Mouse (Mus musculus): ENCODE results near the gene St6galnac3. TPM values are rescaled to one million over a fixed set of nuclear protein-coding genes. Genes with fewer than 3 reads are reported as not detected.

St6galnac3 gene
- polyA plus RNA-seq, 1 experiment = 13.6 TPM

- WGBS = 77% methylated on average over 3 of the region's 3 CpGs
- no peaks in the 10 kb centered on the region for H3K4me1 ChIP-seq (ENCODE audit: control insufficient read depth, insufficient read depth, low read length)
- no peak overlapping the region for H3K4me3 ChIP-seq (replicated peaks; ENCODE audit: control insufficient read depth, low read depth, low read length)
- TF ChIP-seq CTCF (IDR thresholded peaks at IDR 0.05; ENCODE audit: control insufficient read depth, insufficient read depth, low read length) (no peak), POLR2A (IDR thresholded peaks at IDR 0.05; ENCODE audit: borderline replicate concordance, control insufficient read depth, low read depth, low read length) (no peak)
- H3K27ac ChIP-seq (ENCODE audit: control insufficient read depth, insufficient read depth, low read depth, low read length, poor library complexity) = no peak overlapping the region
Measured at GRCm38 (mm10) chr3:153652850-153653249, 72.1 kb downstream of the St6galnac3 start.

DNA sequence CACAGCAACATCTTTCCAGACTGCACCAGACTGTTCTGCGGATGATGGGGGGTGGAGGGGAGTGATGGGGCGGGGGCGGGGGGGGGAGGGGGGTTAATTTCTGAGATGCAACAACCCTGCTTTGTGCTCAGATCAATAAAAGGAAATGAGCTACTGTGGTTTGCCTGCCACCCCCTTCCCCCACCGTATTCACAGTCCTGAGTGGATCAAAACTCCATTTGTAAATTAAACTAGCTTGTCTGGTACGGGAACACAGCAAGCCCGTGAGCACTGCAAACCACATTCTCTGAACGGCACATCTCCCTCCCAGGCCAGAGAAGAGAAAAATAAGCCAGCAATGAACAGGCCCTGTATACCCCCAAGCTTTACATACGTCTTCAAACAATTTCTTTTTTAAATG, 76.3 kb downstream of the St6galnac3 start:
- TF ChIP-seq POLR2A (IDR thresholded peaks at IDR 0.05; ENCODE audit: borderline replicate concordance, control insufficient read depth, low read depth, low read length) (no peak), CTCF (IDR thresholded peaks at IDR 0.05; ENCODE audit: control insufficient read depth, insufficient read depth, low read length) (no peak)
- Histone ChIP-seq H3K4me1 (ENCODE audit: control insufficient read depth, insufficient read depth, low read length) (no peaks in the 10 kb centered on the region), H3K27ac (ENCODE audit: control insufficient read depth, insufficient read depth, low read depth, low read length, poor library complexity) (no peak overlapping the region), H3K4me3 (replicated peaks; ENCODE audit: control insufficient read depth, low read depth, low read length) (no peak overlapping the region)
- WGBS = 86% methylated on average over 8 of the region's 8 CpGs

DNA sequence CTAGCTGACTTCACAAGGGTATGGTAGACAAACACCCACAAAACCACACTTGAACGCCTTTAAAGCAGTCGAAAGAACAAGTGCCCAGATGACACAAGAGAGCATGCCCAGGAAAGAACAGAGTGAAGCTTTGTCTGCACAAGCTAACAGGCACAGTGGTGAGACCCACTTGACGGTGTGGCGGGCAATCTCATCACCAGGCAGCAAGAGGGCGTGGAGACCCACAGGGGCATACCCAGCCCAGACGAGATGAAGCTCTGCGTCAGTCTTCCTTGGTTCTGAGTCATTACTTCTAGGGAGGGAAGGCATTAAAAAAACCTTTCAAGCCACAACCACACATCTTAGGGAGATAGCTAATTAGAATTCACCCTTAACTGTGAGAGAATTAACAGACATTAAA, 79.2 kb downstream of the St6galnac3 start:
- TF ChIP-seq CTCF (IDR thresholded peaks at IDR 0.05; ENCODE audit: control insufficient read depth, insufficient read depth, low read length) (no peak), POLR2A (IDR thresholded peaks at IDR 0.05; ENCODE audit: borderline replicate concordance, control insufficient read depth, low read depth, low read length) (no peak)
- Histone ChIP-seq H3K4me1 (ENCODE audit: control insufficient read depth, insufficient read depth, low read length) (no peaks in the 10 kb centered on the region), H3K4me3 (replicated peaks; ENCODE audit: control insufficient read depth, low read depth, low read length) (no peak overlapping the region), H3K27ac (ENCODE audit: control insufficient read depth, insufficient read depth, low read depth, low read length, poor library complexity) (no peak overlapping the region)
- WGBS = 70% methylated on average over 7 of the region's 7 CpGs

GRCm38 (mm10) chr3:153643822-153644519, 81.0 kb downstream of the St6galnac3 start:
- WGBS = 91% methylated on average over 20 of the region's 20 CpGs
- no peaks in the 10 kb centered on the region for H3K4me1 ChIP-seq (ENCODE audit: control insufficient read depth, insufficient read depth, low read length)
- no peak overlapping the region for H3K4me3 ChIP-seq (replicated peaks; ENCODE audit: control insufficient read depth, low read depth, low read length)
- TF ChIP-seq POLR2A (IDR thresholded peaks at IDR 0.05; ENCODE audit: borderline replicate concordance, control insufficient read depth, low read depth, low read length) = no peak
- no peak for TF ChIP-seq CTCF (IDR thresholded peaks at IDR 0.05; ENCODE audit: control insufficient read depth, insufficient read depth, low read length)
- no peak overlapping the region for H3K27ac ChIP-seq (ENCODE audit: control insufficient read depth, insufficient read depth, low read depth, low read length, poor library complexity)

GRCm38 (mm10) chr3:153642826-153643225, 82.1 kb downstream of the St6galnac3 start:
- Histone ChIP-seq H3K4me3 (replicated peaks; ENCODE audit: control insufficient read depth, low read depth, low read length) (no peak overlapping the region), H3K27ac (ENCODE audit: control insufficient read depth, insufficient read depth, low read depth, low read length, poor library complexity) (no peak overlapping the region), H3K4me1 (ENCODE audit: control insufficient read depth, insufficient read depth, low read length) (no peaks in the 10 kb centered on the region)
- TF ChIP-seq POLR2A (IDR thresholded peaks at IDR 0.05; ENCODE audit: borderline replicate concordance, control insufficient read depth, low read depth, low read length) (no peak), CTCF (IDR thresholded peaks at IDR 0.05; ENCODE audit: control insufficient read depth, insufficient read depth, low read length) (no peak)
- WGBS = 92% methylated on average over 14 of the region's 14 CpGs

GRCm38 (mm10) chr3:153641805-153642204, 83.2 kb downstream of the St6galnac3 start:
- no peak for TF ChIP-seq CTCF (IDR thresholded peaks at IDR 0.05; ENCODE audit: control insufficient read depth, insufficient read depth, low read length)
- no peak for TF ChIP-seq POLR2A (IDR thresholded peaks at IDR 0.05; ENCODE audit: borderline replicate concordance, control insufficient read depth, low read depth, low read length)
- 89% methylated on average over 5 of the region's 5 CpGs for WGBS
- no peak overlapping the region for H3K4me3 ChIP-seq (replicated peaks; ENCODE audit: control insufficient read depth, low read depth, low read length)
- no peaks in the 10 kb centered on the region for H3K4me1 ChIP-seq (ENCODE audit: control insufficient read depth, insufficient read depth, low read length)
- H3K27ac ChIP-seq (ENCODE audit: control insufficient read depth, insufficient read depth, low read depth, low read length, poor library complexity) = no peak overlapping the region

DNA sequence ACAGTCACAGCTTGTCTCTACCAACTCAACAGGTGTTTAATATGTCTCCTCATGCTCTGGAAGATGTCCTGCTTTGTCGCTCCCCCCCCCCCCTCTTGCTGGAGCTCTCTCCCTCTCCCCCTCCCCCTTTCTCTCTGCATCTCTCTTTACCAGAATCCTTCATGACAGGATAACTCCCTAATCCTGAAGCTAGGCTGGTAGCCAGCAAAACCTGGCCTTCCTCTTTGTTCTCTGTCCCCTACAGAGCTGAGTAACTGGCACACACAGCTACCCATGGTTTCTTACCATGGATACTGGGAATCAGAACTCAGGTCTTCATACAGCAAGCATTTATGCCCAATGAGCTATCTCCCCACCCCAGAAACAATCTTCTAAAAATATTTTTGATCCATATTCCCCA, 87.6 kb downstream of the St6galnac3 start:
- H3K4me1 ChIP-seq (ENCODE audit: control insufficient read depth, insufficient read depth, low read length) = no peaks in the 10 kb centered on the region
- no peak for TF ChIP-seq POLR2A (IDR thresholded peaks at IDR 0.05; ENCODE audit: borderline replicate concordance, control insufficient read depth, low read depth, low read length)
- no peak for TF ChIP-seq CTCF (IDR thresholded peaks at IDR 0.05; ENCODE audit: control insufficient read depth, insufficient read depth, low read length)
- no peak overlapping the region for H3K27ac ChIP-seq (ENCODE audit: control insufficient read depth, insufficient read depth, low read depth, low read length, poor library complexity)
- H3K4me3 ChIP-seq (replicated peaks; ENCODE audit: control insufficient read depth, low read depth, low read length) = no peak overlapping the region
- 67% methylated on average over 1 of the region's 1 CpGs for WGBS

DNA sequence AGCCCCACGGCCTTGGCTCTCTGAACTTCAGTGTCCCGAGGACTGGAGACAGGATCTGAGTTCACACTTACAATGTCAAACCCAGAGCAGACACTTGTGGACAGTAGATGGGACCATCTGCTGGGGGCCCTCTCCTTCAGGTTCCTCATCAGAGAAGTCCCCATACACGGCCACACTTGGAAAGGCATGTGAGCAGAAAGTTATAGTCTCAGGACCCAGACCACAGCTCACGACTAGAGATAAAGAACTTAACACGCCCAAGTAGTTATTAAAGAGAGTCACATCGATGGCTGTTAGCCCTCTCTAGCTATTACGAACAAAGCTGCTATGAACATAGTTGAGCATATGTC, 88.2 kb downstream of the St6galnac3 start:
- H3K4me1 ChIP-seq (ENCODE audit: control insufficient read depth, insufficient read depth, low read length) = no peaks in the 10 kb centered on the region
- TF ChIP-seq POLR2A (IDR thresholded peaks at IDR 0.05; ENCODE audit: borderline replicate concordance, control insufficient read depth, low read depth, low read length) (no peak), CTCF (IDR thresholded peaks at IDR 0.05; ENCODE audit: control insufficient read depth, insufficient read depth, low read length) (no peak)
- WGBS = 53% methylated on average over 7 of the region's 7 CpGs
- H3K4me3 ChIP-seq (replicated peaks; ENCODE audit: control insufficient read depth, low read depth, low read length) = no peak overlapping the region
- H3K27ac ChIP-seq (ENCODE audit: control insufficient read depth, insufficient read depth, low read depth, low read length, poor library complexity) = no peak overlapping the region; the same call in 1 of the 2 replicates

All from bone marrow, adult 2 months (tissue).